Mouse (Mus musculus) layer of hippocampus, adult 9-11 months (tissue): ENCODE data around the gene Mast4.
A peak's percentile ranks its signal among the peaks of the same experiment; 100 is the strongest.

Source experiments
- DNase-seq: peaks from one replicate; pipeline ENCODE4 v3.0.0; 2022

Mast4 gene

DNA sequence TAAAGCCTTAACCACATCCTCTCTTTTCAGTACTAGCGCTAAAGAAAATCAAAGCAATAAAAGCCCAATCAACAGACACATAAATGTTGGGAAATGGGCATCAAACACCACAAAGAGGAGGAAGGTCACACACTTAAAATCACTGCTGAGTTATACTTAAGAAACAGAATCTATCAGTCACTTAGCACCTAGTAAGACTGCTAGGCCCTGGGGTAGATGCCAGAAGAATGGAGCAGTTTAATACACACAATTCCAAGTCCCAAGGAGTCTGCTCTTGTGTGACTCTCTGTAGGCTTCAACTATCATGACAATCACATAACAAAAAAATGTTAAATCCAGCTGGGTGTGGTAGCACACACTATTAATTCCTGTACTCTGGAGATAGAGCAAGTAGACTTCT, 483.0 kb downstream of the Mast4 start:
- no peak for DNase-seq

DNA sequence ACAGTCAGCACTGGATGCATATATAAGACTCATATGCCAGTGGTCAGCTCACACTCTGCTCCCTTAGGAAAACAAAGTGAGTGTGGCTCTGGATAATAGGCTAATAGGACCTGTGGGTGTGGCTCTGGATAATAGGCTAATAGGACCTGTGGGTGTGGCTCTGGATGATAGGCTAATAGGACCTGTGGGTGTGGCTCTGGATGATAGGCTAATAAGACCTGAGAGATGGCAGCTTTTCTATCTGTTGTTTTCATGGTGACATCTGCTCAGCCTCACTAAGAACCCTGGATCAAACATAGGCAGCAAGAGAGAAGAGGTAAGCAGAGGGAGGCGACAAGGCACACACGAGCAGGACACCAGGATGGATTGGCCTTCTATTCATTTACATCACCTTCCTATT, 483.7 kb downstream of the Mast4 start:
- DNase-seq, result no peak

DNA sequence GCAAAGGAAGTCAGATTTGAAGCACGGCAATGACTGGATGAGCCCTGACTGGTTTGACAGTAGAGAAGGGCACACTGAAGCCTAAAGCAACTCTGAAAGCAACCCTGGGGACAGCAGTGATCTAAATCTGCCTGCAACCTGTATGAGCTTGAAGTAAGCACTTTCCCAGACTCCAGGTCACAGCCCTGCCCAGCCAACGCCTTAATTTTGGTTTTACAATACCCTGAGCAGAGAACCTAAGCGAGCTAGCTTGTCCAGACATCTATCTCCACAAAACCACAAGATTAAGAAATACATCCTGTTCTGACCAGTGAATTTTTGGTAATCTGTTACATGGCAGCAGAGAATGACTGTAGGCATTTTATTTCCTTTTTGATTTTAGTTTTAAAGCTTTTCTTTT, 485.2 kb downstream of the Mast4 start:
- DNase-seq, result no peak

GRCm38 (mm10) chr13:102846473-102846872, 487.8 kb downstream of the Mast4 start:
- no peak for DNase-seq

- no peak for DNase-seq
Observed at GRCm38 (mm10) chr13:102842715-102843114, 491.6 kb downstream of the Mast4 start.

DNA sequence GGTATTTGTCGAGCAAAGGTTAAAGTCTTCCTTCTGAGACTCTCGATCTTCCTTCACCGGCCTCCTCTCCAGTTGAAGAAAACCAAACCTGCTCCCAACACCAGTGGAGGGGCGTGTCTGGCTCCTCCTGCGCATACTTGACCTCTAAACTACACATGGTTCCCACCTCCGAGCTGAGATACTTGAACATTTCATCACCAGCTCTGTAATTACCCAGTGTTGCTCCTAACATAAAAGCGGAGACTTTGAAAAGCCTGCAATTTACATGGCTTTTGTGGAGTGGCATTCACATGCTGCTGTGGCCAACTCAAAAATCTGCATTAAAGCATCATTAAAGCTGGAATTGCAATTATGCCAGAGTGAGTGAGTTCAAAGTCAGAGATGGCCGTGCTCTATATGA, 492.1 kb downstream of the Mast4 start:
- no peak for DNase-seq

DNA sequence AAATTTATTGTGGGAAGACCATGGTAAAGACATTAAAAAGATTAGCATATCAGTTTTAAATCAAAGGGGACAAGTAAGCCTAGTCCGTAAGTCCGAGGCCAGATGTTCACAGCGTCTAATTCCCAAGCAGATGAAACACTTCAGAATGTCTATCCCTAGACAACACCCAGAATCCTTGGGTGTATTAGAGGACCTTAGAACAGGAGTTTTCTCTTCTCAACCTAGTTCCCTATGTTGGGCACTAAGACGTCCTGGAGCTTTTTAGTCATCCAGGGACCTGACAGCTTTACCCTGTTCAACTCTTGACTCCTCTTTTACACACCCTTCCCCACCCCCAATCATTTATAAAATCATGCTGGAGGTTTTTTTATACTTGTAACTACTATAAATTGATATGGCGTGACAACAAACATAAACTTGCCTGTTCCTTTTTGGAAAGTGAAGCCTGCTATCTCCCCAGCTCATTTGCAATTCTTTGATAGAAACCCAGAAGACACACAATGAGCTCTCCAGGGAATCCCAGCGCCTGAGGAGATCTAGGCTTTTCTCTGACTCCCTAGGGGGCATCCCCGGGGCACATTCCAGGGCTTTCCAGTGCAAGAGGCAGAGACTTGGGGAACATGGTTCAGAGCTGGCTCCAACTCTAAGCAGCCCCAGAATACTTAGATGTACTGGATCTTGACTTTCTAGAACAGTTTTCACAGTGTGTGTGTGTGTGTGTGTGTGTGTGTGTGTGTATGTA, 494.4 kb downstream of the Mast4 start:
- no peak for DNase-seq

DNA sequence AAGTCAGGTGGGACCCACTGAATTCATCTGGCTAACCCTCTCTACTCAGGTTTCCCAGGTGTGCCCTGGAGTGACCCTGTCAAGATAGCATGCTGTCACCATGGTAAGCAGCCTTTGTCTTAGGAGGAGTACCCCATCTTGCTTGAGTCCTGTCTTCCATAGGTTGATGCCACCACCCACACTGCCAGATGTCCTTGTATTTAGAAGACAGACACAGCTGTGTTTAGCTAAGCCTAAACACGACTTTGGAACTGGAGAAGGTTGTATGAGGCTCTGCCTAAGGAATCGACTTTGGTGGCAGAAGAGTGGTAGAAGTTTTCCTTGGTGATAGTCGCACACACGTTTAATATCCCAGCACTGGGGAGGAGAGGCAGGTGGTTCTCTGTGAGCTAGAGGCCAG, 496.9 kb downstream of the Mast4 start:
- no peak for DNase-seq

DNA sequence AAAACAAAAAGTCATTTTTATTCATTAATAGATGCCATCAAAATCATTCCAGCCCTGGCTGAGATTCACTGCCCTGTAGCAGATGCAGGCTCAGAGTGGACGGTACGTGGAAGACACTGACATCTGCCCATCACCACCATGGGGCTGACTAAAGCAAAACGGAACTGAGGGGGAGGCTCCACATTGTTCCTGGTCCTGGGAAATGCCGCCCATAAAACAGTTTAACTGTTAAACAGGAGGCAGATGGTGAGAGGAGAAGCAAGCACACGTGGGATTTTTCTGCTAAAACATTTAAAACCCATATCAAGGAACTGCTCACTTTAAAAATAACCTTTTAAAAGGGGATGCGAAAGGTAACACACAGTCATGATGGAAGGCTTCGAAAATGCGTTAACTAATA, 499.0 kb downstream of the Mast4 start:
- peak; percentile 37 for DNase-seq

- no peak for DNase-seq
Observed at GRCm38 (mm10) chr13:102818287-102818686, 516.0 kb downstream of the Mast4 start.

GRCm38 (mm10) chr13:102816689-102817088, 517.6 kb downstream of the Mast4 start:
- DNase-seq, result no peak

DNA sequence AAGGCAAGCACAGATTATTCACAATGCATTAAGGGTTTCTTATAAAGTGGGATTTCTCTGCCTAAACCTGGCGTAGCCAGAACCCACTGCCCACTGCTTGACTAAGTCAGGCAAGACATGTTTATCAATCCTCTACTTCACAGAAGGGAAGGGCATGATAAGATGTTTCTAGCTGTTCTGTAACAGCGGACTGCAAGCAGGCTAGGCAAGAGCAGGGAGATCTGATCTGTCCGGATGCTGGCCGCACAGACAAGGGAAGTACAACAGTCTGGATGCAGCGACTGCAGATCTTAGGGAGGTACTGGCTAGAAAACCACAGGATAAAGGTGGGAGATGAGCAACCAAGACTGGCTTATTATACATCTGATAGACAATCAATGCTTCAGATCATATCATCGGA, 519.1 kb downstream of the Mast4 start:
- no peak for DNase-seq

GRCm38 (mm10) chr13:102811129-102811832, 523.0 kb downstream of the Mast4 start:
- DNase-seq, result peak; percentile 36

- DNase-seq, result no peak
Observed at GRCm38 (mm10) chr13:102806652-102807051, 527.6 kb downstream of the Mast4 start.

DNA sequence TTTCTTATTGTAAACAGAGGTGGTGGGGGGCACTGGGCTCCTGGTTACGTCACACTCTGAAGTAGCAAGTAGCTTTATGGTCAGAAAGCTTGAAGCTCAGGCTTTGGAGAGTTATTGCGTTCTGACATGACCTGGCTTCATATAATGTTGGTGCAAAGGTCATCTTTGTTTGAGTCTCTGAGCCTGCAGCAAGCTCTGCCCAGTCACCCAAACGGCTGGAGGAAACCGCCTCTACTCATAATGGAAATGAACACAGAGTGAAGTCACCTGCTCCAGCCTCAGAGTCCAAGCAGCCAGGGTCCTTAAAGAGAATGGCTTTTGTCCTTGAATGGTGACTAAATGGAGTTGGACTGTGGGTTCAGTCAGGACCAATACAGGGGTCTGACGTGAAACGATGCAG, 529.1 kb downstream of the Mast4 start:
- no peak for DNase-seq

- DNase-seq, result no peak
Observed at GRCm38 (mm10) chr13:102803206-102803605, 531.1 kb downstream of the Mast4 start.

DNA sequence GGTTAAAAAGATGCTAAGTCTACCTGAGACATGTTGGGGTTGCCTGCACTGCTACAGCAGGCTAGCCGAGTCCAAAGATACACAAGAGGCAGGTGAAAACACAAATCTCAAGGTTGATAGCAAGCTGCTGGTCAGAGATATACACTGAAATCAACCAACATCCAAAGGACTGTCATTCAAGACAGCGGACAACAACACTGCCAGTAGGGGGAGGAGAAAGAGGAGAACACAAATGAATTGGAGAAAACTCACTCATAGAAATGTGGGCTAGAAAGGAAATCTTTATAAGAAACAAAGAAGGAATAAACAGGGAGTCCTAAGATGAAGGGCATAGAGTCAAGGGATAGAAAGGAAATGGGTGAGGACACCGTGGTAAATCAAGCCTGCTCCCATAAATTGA, 542.1 kb downstream of the Mast4 start:
- DNase-seq, result no peak

DNA sequence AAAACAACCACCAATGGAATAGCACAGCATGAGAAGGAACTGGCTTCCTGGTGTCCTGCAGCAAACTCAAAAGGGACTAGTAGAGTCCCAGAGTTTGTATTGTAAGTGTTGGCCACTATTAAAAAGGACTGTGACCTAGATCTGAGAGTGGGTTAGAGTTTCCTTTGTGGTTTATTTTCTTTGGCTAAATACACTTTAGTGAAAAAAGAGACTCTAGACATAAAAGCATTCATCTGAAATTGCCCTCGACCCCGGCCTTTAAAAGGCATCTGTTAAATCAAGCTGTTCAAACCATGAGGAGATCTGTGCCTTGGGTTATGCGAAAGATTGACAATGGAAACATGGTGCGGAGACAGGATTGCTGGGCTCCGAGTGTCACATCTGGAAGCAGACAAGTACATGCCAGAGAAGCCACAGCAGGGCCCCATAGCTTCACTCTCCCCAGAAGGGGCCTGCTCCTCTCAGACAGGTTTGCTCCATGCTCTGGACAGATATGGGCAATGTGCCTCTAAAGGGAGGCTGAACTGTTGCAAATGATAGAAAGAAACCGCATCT, 543.6 kb downstream of the Mast4 start:
- DNase-seq, result no peak

GRCm38 (mm10) chr13:102786666-102787230, 547.5 kb downstream of the Mast4 start:
- DNase-seq, result no peak

DNA sequence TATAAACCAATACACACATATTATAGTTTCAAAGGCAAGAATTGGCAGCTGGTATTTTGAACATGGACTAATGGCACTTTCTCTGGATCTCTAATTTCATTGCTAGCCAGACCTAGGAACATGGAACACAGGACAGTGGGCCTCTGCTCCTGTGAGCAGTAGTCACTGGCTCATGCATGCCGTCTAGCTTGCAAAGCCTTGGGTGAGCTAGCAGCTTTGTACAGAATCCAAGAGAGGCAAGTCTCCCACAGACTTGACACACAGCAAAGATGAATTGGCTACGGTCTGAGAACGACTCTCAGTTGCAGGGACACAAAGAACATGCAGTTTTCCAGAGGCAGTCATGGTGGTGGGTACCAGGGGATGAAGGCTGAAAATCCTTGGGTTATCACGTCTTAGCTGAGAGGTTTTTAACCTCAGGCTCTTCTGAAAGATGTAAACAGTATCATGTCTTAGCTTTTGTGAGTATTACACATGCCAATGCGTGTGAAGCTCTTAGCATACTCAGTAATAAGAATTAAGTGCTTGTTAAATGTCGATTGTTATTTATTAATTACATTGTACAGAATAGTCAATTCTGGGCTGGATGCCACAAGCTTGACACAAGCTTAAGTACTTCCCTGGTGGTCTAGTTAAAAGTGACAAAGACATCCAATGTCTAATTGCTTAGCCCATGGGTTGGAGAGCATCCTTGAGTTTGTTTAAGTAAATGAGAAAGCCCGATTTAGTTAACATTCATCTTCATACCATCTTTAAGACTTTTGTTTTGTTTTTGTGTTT, 550.6 kb downstream of the Mast4 start:
- DNase-seq, result no peak

- no peak for DNase-seq
Observed at GRCm38 (mm10) chr13:102779275-102779674, 555.0 kb downstream of the Mast4 start.

GRCm38 (mm10) chr13:102778859-102779258, 555.4 kb downstream of the Mast4 start:
- no peak for DNase-seq

DNA sequence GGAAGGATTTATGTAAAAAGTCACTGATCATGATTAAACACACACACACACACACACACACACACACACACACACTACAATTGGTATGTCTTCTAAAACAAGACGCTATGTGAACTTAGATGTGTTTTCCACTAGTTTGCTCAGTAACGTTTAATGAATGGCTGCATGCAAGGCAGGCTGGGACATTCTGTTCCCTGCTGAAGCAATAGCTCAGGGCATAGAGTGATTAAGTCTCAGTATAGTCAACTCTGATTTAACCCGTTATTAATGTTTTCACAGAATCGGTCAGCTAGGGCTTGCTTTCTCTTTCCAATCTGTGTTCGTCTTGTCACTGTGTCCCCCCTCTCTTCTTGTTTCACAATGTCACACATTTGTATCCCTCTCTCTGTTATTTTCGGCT, 558.8 kb downstream of the Mast4 start:
- DNase-seq, result no peak
